8 mouse cellular contexts compared by ENCODE assay signal in genomic region chr19:40437651-40438068, GRCm38 (mm10).
A peak's percentile ranks its signal among the peaks of the same experiment; 100 is the strongest.
DNase-seq lines count a peak whose midpoint lies in the region; ATAC-seq and TF ChIP-seq lines count a peak whose summit lies in the region.

No protein-coding gene starts in this region.

- WGBS in heart, embryonic 12.5 days: 10% methylated on average over 9 of the region's 9 CpGs
- WGBS in neural tube, embryonic 15.5 days: 52% methylated on average over 9 of the region's 9 CpGs

- H3K4me2 ChIP-seq in heart, embryonic 12.5 days: peak overlapping the region; percentile 47
- no peak overlapping the region for H3K4me2 ChIP-seq in neural tube, embryonic 15.5 days

- H3K4me1 ChIP-seq in heart, embryonic 12.5 days (replicated peaks): peaks cover 83% of the 10 kb centered on the region
- peaks cover 31% of the 10 kb centered on the region for H3K4me1 ChIP-seq in neural tube, embryonic 15.5 days

- peak; percentile 11 for DNase-seq in 3T3-L1 (ENCODE audit: low read depth, low spot score)
- peak; percentile 63 for DNase-seq in brain, embryonic 14.5 days (ENCODE audit: low read depth)
- peak; percentile 51 to 64 for DNase-seq in kidney, postnatal 36 days
- DNase-seq in spleen, postnatal 4 days (ENCODE audit: low spot score in 2 of 2): no peak
- no peak for DNase-seq in MN1 (ENCODE audit: low spot score)

- H3K9me3 ChIP-seq in heart, embryonic 12.5 days (replicated peaks): no peaks in the 10 kb centered on the region
- no peaks in the 10 kb centered on the region for H3K9me3 ChIP-seq in neural tube, embryonic 15.5 days (replicated peaks)

- ATAC-seq in heart, embryonic 12.5 days (ENCODE audit: insufficient number of reproducible peaks, low FRiP score): peak; percentile 52
- ATAC-seq in neural tube, embryonic 15.5 days (ENCODE audit: low FRiP score): no peak
- no peak for ATAC-seq in erythroid progenitor cell, adult 5-6 weeks (replicated peaks; ENCODE audit: low FRiP score, poor library complexity, severe bottlenecking)

- no peak overlapping the region for H3K9ac ChIP-seq in heart, embryonic 12.5 days
- H3K9ac ChIP-seq in neural tube, embryonic 15.5 days (replicated peaks): no peak overlapping the region

- TF ChIP-seq POLR2A in brain, embryonic 14.5 days (IDR thresholded peaks at IDR 0.05; ENCODE audit: borderline replicate concordance, extremely low read depth, insufficient read depth, insufficient read length, poor library complexity, severe bottlenecking): no peak

- H3K36me3 ChIP-seq in heart, embryonic 12.5 days: no peaks in the 10 kb centered on the region
- H3K36me3 ChIP-seq in neural tube, embryonic 15.5 days: no peaks in the 10 kb centered on the region

- TF ChIP-seq CTCF in brain, embryonic 14.5 days (IDR thresholded peaks at IDR 0.05; ENCODE audit: borderline replicate concordance, extremely low read depth, insufficient read depth, insufficient read length): no peak

- H3K27me3 ChIP-seq in heart, embryonic 12.5 days (replicated peaks): no peaks in the 10 kb centered on the region
- H3K27me3 ChIP-seq in neural tube, embryonic 15.5 days (replicated peaks): no peaks in the 10 kb centered on the region

- H3K27ac ChIP-seq in heart, embryonic 12.5 days (ENCODE audit: poor library complexity, severe bottlenecking): peak overlapping the region; percentile 87
- peak overlapping the region; percentile 35 for H3K27ac ChIP-seq in neural tube, embryonic 15.5 days (replicated peaks)

- peak overlapping the region; percentile 3; the same call in 1 of the 2 replicates for H3K4me3 ChIP-seq in heart, embryonic 12.5 days
- no peak overlapping the region for H3K4me3 ChIP-seq in neural tube, embryonic 15.5 days (replicated peaks)

Comparison
In these comparisons a context has a peak if more than half of its experiments do, and no peak if none do; other contexts are left out.
1. DNase-seq: peak in 3T3-L1 (single experiment), brain, embryonic 14.5 days (single experiment) and kidney, postnatal 36 days (2 of 2); none in spleen, postnatal 4 days (0 of 2) and MN1 (single experiment).